Mouse (Mus musculus): Measurements from ENCODE around the gene Vav1. TPM values are rescaled to one million over a fixed set of nuclear protein-coding genes. Genes with fewer than 3 reads are reported as not detected.

The Vav1 gene
- 0.82 and 0.86 TPM in 2 replicates for polyA plus RNA-seq (2012; rRNA removed)

DNA sequence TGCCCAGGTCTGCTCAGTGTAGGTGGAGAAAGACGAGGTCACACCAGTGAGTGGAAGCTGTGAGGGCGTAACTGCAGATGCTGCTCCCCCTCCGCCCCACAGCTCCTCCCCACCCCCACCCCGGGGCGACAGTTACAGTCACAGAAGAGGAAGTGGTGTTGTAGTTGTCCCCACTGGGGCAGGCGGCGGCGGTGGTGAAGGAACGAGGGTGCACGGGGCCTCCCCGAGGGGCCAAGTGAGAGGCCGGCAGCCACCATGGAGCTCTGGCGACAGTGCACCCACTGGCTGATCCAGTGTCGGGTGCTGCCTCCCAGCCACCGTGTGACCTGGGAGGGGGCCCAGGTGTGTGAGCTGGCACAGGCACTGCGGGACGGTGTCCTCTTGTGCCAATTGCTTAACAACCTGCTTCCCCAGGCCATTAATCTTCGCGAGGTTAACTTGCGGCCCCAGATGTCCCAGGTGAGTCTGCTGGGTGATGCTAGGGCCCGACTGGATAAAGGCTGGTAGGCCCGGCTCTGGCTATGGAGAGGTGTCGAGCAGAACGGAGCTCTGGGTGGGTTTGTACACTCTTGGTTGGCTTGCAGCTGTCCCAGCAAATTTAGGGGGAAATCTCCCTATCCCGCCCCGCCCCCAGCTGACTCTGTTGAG lies at the start of gene Vav1:
Gene Vav1, plus strand, starts transcription at position 158 of the 648 bp plus-strand sequence.
- DNase-seq (ENCODE audit: low read depth): no peak
- TF ChIP-seq POLR2A (IDR thresholded peaks at IDR 0.05; ENCODE audit: borderline replicate concordance, extremely low read depth, insufficient read depth, insufficient read length, poor library complexity, severe bottlenecking): no peak
- no peak for TF ChIP-seq CTCF (IDR thresholded peaks at IDR 0.05; ENCODE audit: borderline replicate concordance, extremely low read depth, insufficient read depth, insufficient read length)

DNA sequence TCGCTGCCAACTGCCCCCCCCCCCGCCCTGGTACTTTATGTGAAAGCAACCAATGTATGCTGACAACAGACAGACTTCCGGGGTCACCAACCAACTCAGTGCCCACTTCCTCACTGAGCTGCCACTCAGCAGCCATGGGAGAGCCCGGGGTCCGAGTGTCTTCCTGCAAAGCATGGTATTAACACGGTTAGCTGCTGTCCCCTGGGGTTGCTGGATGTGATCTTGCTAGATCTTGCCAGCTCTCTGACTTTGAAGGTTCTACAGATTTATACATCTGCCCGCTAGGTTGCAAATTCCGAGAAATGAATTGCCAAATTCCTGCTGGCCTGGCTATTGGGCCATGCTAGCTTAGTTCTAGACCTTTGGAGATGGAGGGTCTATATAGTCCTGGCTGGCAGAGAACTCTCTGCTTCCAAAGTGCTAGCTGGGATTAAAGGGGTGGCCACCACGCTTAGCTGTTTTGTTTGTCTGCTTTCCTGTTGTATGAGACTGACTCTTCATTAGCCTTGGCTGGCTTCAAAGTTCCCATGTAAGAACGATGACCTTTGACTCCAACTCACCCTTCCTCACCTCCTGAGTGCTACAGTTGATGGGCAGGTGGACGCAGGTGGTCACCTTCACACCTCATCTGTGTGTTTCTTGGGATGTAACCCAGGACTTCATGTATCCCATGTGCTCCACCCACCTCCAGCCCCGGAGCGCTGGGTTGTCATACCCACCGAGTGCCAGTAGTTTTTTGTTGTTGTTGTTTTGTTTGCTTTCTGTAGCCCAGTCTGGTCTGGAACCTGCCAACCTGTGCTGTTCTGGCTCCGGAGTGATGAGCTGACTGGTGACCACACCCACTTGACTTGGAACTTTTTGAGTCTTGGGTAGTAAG lies 48.8 kb upstream of the Vav1 start:
- DNase-seq (ENCODE audit: low read depth): no peak
- TF ChIP-seq CTCF (IDR thresholded peaks at IDR 0.05; ENCODE audit: borderline replicate concordance, extremely low read depth, insufficient read depth, insufficient read length): no peak
- TF ChIP-seq POLR2A (IDR thresholded peaks at IDR 0.05; ENCODE audit: borderline replicate concordance, extremely low read depth, insufficient read depth, insufficient read length, poor library complexity, severe bottlenecking): no peak

GRCm38 (mm10) chr17:57230728-57231125 lies 48.2 kb upstream of the Vav1 start:
- DNase-seq (ENCODE audit: low read depth): no peak
- TF ChIP-seq CTCF (IDR thresholded peaks at IDR 0.05; ENCODE audit: borderline replicate concordance, extremely low read depth, insufficient read depth, insufficient read length): no peak
- no peak for TF ChIP-seq POLR2A (IDR thresholded peaks at IDR 0.05; ENCODE audit: borderline replicate concordance, extremely low read depth, insufficient read depth, insufficient read length, poor library complexity, severe bottlenecking)

DNA sequence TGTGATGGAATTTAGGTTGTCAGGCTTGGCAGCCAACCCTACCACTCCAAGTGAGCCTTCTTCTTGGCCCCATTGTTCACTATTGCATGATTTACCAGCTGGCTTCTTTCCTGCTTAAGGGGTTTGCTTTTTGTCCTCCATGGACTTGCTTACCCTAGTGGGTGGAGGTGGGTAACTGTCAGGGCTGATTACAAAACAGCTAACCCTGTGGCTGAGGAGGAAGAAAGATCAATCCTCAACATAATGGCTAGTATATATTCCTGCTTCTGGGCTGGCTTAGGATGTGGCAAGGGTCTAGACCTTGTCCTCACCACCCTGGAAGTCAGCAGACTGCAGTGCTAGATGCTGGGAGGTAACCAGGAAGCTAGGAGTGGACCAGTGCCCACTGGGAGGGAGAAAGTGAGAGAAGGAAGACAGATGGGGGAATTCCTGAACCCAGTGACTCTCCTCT lies 47.6 kb upstream of the Vav1 start:
- TF ChIP-seq CTCF (IDR thresholded peaks at IDR 0.05; ENCODE audit: borderline replicate concordance, extremely low read depth, insufficient read depth, insufficient read length): no peak
- no peak for DNase-seq (ENCODE audit: low read depth)

DNA sequence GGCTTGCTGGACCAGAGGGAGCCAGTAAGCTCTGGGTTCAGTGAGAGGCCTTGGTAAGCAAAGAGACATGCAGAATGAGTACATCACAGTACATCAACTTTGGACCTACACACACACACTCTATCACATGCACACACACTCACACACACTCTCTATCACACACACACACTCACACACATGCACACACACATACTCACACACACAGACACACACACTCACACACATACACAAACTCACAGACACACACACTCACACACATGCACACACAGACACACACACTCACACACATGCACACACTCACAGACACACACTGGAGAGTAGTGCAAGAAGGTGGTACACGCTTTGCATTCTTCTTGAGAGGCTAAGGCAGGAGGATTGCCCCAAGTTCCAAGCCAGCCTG lies 46.7 kb upstream of the Vav1 start:
- no peak for DNase-seq (ENCODE audit: low read depth)

GRCm38 (mm10) chr17:57233038-57233437 lies 45.9 kb upstream of the Vav1 start:
- DNase-seq (ENCODE audit: low read depth): no peak
- TF ChIP-seq CTCF (IDR thresholded peaks at IDR 0.05; ENCODE audit: borderline replicate concordance, extremely low read depth, insufficient read depth, insufficient read length) (no peak), POLR2A (IDR thresholded peaks at IDR 0.05; ENCODE audit: borderline replicate concordance, extremely low read depth, insufficient read depth, insufficient read length, poor library complexity, severe bottlenecking) (no peak)

More for the DNA sequence above, 46.7 kb upstream of the Vav1 start:
- TF ChIP-seq CTCF (IDR thresholded peaks at IDR 0.05; ENCODE audit: borderline replicate concordance, extremely low read depth, insufficient read depth, insufficient read length): no peak
- no peak for TF ChIP-seq POLR2A (IDR thresholded peaks at IDR 0.05; ENCODE audit: borderline replicate concordance, extremely low read depth, insufficient read depth, insufficient read length, poor library complexity, severe bottlenecking)

DNA sequence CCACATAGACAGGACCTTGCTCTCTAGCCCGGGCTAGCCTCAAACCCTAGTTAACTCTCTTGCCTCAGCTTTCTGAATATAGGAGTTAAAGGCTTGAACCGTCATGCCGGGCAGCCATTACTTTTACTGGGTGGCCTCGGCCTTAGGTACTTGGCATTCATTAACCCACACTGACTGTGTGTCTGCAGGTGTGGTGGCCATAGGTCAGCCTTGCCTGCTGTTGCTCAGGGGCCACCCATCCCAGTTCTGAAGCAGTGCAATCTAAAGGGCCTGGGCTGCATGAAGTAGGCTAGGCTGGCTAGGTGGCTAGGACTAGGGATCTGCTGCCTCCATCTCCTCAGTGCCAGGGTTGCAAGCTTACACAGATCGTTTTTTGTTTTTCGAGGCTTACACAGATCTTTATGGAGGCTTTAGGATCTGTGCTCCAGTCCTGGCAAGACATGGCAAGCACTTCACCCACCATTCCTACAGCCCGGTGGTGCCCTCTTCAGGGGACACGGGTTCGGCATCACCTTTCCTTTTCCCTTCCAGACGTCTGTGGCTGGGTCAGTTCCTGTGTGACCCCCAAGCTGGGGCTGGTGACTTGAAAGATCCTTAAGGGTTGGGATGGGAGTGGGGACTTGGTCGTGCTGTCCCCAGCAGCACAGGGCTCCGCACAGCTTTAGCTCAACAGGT lies 44.5 kb upstream of the Vav1 start:
- DNase-seq (ENCODE audit: low read depth): no peak
- TF ChIP-seq CTCF (IDR thresholded peaks at IDR 0.05; ENCODE audit: borderline replicate concordance, extremely low read depth, insufficient read depth, insufficient read length) (no peak), POLR2A (IDR thresholded peaks at IDR 0.05; ENCODE audit: borderline replicate concordance, extremely low read depth, insufficient read depth, insufficient read length, poor library complexity, severe bottlenecking) (no peak)

DNA sequence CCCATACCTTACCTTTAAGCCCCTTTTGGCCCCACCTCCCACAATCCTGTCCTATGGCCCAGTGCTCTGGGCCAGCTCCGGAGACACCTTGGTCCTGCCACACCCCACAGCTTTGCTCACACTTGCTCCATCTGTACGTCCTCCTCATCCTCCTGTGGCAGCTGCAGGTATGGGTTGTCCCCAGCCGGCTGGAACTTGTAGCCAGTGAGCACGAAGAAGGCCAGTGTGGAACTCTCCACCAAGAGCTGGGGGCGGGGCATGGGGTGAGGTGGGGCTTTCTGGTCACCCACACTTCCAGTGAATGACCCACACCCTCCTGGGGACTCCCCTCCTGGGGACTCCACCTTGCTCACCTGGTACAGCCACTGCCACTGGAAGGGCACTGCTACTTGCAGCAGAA lies 43.1 kb upstream of the Vav1 start:
- no peak for DNase-seq (ENCODE audit: low read depth)
- no peak for TF ChIP-seq CTCF (IDR thresholded peaks at IDR 0.05; ENCODE audit: borderline replicate concordance, extremely low read depth, insufficient read depth, insufficient read length)
- TF ChIP-seq POLR2A (IDR thresholded peaks at IDR 0.05; ENCODE audit: borderline replicate concordance, extremely low read depth, insufficient read depth, insufficient read length, poor library complexity, severe bottlenecking): no peak

GRCm38 (mm10) chr17:57237181-57237580 lies 41.7 kb upstream of the Vav1 start:
- no peak for TF ChIP-seq CTCF (IDR thresholded peaks at IDR 0.05; ENCODE audit: borderline replicate concordance, extremely low read depth, insufficient read depth, insufficient read length)
- TF ChIP-seq POLR2A (IDR thresholded peaks at IDR 0.05; ENCODE audit: borderline replicate concordance, extremely low read depth, insufficient read depth, insufficient read length, poor library complexity, severe bottlenecking): no peak
- no peak for DNase-seq (ENCODE audit: low read depth)

DNA sequence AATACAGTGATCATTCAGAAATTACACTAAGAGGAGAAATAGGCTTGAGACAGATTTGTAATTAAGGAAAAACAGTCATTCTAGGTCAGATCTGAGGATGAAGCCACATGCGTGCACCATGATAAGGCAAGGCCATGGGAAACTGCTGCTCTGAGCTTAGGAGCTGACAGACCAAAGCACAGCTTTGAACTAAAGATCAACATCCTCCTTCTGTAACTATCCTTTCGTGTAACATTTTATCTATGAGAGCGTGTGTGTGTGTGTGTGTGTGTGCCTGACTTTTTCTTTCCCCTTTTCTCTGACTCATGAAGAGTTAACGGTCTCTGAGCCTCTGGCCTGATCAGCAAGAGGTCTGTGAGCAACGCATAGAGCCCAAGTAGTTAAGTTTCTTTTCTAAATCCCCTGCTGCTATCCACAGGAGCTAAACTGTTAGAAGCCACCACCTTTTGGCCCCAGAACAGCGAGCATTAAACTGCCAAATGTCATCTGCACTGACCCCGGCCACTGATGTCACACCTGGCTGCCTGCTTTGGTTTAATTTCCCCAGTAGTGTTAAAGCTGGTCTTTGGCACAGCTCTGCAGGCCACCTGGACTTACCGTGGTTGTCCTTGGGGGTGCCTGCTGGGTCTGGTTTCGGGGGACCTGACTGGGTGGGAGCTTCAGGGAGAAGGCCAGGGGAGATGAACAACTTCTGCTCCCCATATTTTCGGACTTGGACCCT lies 35.1 kb upstream of the Vav1 start:
- TF ChIP-seq CTCF (IDR thresholded peaks at IDR 0.05; ENCODE audit: borderline replicate concordance, extremely low read depth, insufficient read depth, insufficient read length) (no peak), POLR2A (IDR thresholded peaks at IDR 0.05; ENCODE audit: borderline replicate concordance, extremely low read depth, insufficient read depth, insufficient read length, poor library complexity, severe bottlenecking) (no peak)
- DNase-seq (ENCODE audit: low read depth): no peak

Data from brain, embryonic 14.5 days (tissue).